Mouse (Mus musculus) spleen, adult 2 months (tissue): Measurements from ENCODE around the gene Pgm2l1. TPM values are rescaled to one million over a fixed set of nuclear protein-coding genes. Genes with fewer than 3 reads are reported as not detected.

ENCODE experiments used
- DNase-seq, 2 experiments: peaks; one replicate each; pipeline versions ENCODE4 v3.0.0 to v3.0.0-alpha.2; 2012 to 2021; ENCODE audit warnings: low spot score in 2 of 2, low read depth in 1 of 2
- H3K27ac ChIP-seq: fragments of 200-500 bp; 2 replicates; pipeline ENCODE4 v1.5.1; 2012; ENCODE audit warnings: low read length, inconsistent platforms; ENCODE audit not compliant: insufficient read depth
- H3K27me3 ChIP-seq: fragments of 200-500 bp; 2 replicates; pipeline ENCODE4 v1.6.1; 2012; ENCODE audit warnings: mild to moderate bottlenecking, moderate library complexity, low read length, inconsistent platforms; ENCODE audit not compliant: control insufficient read depth, insufficient read depth
- H3K36me3 ChIP-seq: fragments of 200-500 bp; 2 replicates; pipeline ENCODE4 v1.6.1; 2012; ENCODE audit warnings: mild to moderate bottlenecking, low read length, inconsistent platforms; ENCODE audit not compliant: control insufficient read depth, insufficient read depth
- H3K4me1 ChIP-seq: fragments of 200-500 bp; 2 replicates; pipeline ENCODE4 v1.6.1; 2011; ENCODE audit warnings: inconsistent platforms; ENCODE audit not compliant: control insufficient read depth, insufficient read depth, insufficient read length
- H3K4me3 ChIP-seq: fragments of 200-500 bp; 2 replicates; pipeline ENCODE4 v1.5.1; 2011; ENCODE audit warnings: mild to moderate bottlenecking, inconsistent platforms; ENCODE audit not compliant: insufficient read depth, insufficient read length; ENCODE audit errors: extremely low read depth
- CTCF ChIP-seq: fragments of 200-500 bp; IDR thresholded peaks from 2 replicates; pipeline ENCODE4 v1.5.1; 2011; ENCODE audit warnings: mild to moderate bottlenecking, inconsistent platforms; ENCODE audit not compliant: insufficient read depth, insufficient read length, insufficient replicate concordance; ENCODE audit errors: extremely low read depth
- POLR2A ChIP-seq: fragments of 200-500 bp; IDR thresholded peaks from 2 replicates; pipeline ENCODE4 v1.6.1; 2011; ENCODE audit warnings: low read depth, low read length, inconsistent platforms
- WGBS: fragments of 180-500 bp; shearing (Covaris S2); methylation state at CpG from one replicate; pipeline ENCODE4 v1.1.7; 2018; 5-methylcytosine and 5-hydroxymethylcytosine counted together
- polyA plus RNA-seq: library from polyadenylated mRNA; depleted of rRNA; stranded (reverse); fragments of >200 nt; gene quantifications from 2 replicates; pipeline ENCODE4 v1.2.3, GENCODE M21; 2012

The Pgm2l1 gene
- polyA plus RNA-seq, 1 experiment = 4.0 TPM

GRCm38 (mm10) chr7:100204871-100205270 is 22.3 kb upstream of the Pgm2l1 start:
- 88% methylated on average over 6 of the region's 6 CpGs for WGBS
- H3K27me3 ChIP-seq = no peaks in the 10 kb centered on the region
- TF ChIP-seq CTCF = no peak
- no peak for TF ChIP-seq POLR2A
- H3K4me1 ChIP-seq = no peaks in the 10 kb centered on the region; the same call in 1 of the 2 replicates
- no peak overlapping the region for H3K27ac ChIP-seq
- no peak for DNase-seq
- no peak overlapping the region for H3K4me3 ChIP-seq
- H3K36me3 ChIP-seq = no peaks in the 10 kb centered on the region

GRCm38 (mm10) chr7:100206144-100206543 is 21.1 kb upstream of the Pgm2l1 start:
- DNase-seq = no peak
- H3K27me3 ChIP-seq = no peaks in the 10 kb centered on the region
- WGBS = 100% methylated on average over 2 of the region's 2 CpGs
- no peaks in the 10 kb centered on the region for H3K36me3 ChIP-seq
- H3K4me1 ChIP-seq = no peaks in the 10 kb centered on the region; the same call in 1 of the 2 replicates
- no peak overlapping the region for H3K4me3 ChIP-seq
- H3K27ac ChIP-seq = no peak overlapping the region
- TF ChIP-seq POLR2A = no peak
- TF ChIP-seq CTCF = no peak

- H3K36me3 ChIP-seq = no peaks in the 10 kb centered on the region
- no peak for DNase-seq
- H3K27me3 ChIP-seq = no peaks in the 10 kb centered on the region
- no peak for TF ChIP-seq POLR2A
- TF ChIP-seq CTCF = no peak
- no peak overlapping the region for H3K4me3 ChIP-seq
- H3K27ac ChIP-seq = no peak overlapping the region
- H3K4me1 ChIP-seq = no peaks in the 10 kb centered on the region
Observed at GRCm38 (mm10) chr7:100207886-100208285, 19.3 kb upstream of the Pgm2l1 start.

GRCm38 (mm10) chr7:100214310-100214709 is 12.9 kb upstream of the Pgm2l1 start:
- TF ChIP-seq POLR2A = no peak
- no peak for TF ChIP-seq CTCF
- H3K4me1 ChIP-seq = no peaks in the 10 kb centered on the region
- no peak overlapping the region for H3K4me3 ChIP-seq
- H3K27ac ChIP-seq = no peak overlapping the region
- no peaks in the 10 kb centered on the region for H3K27me3 ChIP-seq
- DNase-seq = no peak
- WGBS = 86% methylated on average over 4 of the region's 4 CpGs
- no peaks in the 10 kb centered on the region for H3K36me3 ChIP-seq

- H3K36me3 ChIP-seq = no peaks in the 10 kb centered on the region
- H3K4me1 ChIP-seq = no peaks in the 10 kb centered on the region
- TF ChIP-seq POLR2A = no peak
- no peak for TF ChIP-seq CTCF
- no peaks in the 10 kb centered on the region for H3K27me3 ChIP-seq
- DNase-seq = no peak
- no peak overlapping the region for H3K4me3 ChIP-seq
- 80% methylated on average over 6 of the region's 6 CpGs for WGBS
- no peak overlapping the region for H3K27ac ChIP-seq
Observed at GRCm38 (mm10) chr7:100215116-100215732, 12.0 kb upstream of the Pgm2l1 start.

- no peaks in the 10 kb centered on the region for H3K36me3 ChIP-seq
- 45% methylated on average over 10 of the region's 10 CpGs for whole genome bisulfite sequencing
- TF ChIP-seq CTCF = no peak
- H3K4me1 ChIP-seq = no peaks in the 10 kb centered on the region
- no peaks in the 10 kb centered on the region for H3K27me3 ChIP-seq
- no peak overlapping the region for H3K27ac ChIP-seq
- DNase-seq = no peak
- H3K4me3 ChIP-seq = no peak overlapping the region
Observed at GRCm38 (mm10) chr7:100215976-100216375, 11.2 kb upstream of the Pgm2l1 start.

GRCm38 (mm10) chr7:100216601-100217565 is 10.3 kb upstream of the Pgm2l1 start:
- 74% methylated on average over 9 of the region's 9 CpGs for WGBS

More at GRCm38 (mm10) chr7:100216601-100217565, 10.3 kb upstream of the Pgm2l1 start:
- H3K4me1 ChIP-seq = no peaks in the 10 kb centered on the region
- H3K27me3 ChIP-seq = no peaks in the 10 kb centered on the region
- no peak for DNase-seq
- H3K27ac ChIP-seq = no peak overlapping the region
- H3K4me3 ChIP-seq = no peak overlapping the region
- H3K36me3 ChIP-seq = no peaks in the 10 kb centered on the region
- TF ChIP-seq POLR2A = no peak
- no peak for TF ChIP-seq CTCF
